Mouse (Mus musculus) spleen, adult 12 weeks (tissue): ENCODE results near the gene Glrx.
"Not testable (repeated sequence)": the region's sequence is repeated elsewhere in the genome, so short reads cannot be mapped to it uniquely, and the experiment has no call there.

Experiments used
- DNase-seq: peaks from one replicate; pipeline ENCODE4 v3.0.0; 2022; ENCODE audit warnings: low spot score

Glrx gene

DNA sequence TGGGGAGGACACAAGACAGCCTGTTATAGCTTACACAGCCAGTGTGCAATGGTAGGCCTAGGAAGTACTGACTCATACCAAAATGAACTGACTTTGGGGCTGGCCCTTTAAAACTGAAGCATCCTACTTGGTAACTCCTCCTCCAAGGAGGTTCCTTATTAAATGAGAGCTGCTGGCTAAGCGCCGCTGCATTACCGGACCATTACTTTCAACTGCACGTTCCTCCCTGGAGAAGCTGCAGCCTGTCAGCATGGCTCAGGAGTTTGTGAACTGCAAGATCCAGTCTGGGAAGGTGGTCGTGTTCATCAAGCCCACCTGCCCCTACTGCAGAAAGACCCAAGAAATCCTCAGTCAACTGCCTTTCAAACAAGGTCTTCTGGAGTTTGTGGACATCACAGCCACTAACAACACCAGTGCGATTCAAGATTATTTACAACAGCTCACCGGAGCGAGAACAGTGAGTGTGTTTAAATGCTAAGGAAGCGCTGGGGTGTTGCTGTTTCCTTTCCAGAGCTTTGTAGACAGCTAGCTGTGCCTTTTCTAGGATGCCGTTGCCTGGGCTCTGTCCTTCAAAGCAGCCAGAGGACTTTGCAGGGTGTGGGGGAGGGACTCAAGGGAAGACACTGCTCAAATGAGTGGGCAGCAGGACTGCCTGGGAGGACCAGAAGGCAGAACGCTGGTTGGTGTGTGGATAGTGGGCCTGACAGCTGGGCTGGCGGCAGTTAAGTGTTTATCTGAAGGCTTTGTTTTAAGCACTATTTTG is at the start of gene Glrx:
Gene Glrx (plus strand): TSS at position 150 of the 763 bp plus-strand sequence.
- DNase-seq: peak; percentile 44

DNA sequence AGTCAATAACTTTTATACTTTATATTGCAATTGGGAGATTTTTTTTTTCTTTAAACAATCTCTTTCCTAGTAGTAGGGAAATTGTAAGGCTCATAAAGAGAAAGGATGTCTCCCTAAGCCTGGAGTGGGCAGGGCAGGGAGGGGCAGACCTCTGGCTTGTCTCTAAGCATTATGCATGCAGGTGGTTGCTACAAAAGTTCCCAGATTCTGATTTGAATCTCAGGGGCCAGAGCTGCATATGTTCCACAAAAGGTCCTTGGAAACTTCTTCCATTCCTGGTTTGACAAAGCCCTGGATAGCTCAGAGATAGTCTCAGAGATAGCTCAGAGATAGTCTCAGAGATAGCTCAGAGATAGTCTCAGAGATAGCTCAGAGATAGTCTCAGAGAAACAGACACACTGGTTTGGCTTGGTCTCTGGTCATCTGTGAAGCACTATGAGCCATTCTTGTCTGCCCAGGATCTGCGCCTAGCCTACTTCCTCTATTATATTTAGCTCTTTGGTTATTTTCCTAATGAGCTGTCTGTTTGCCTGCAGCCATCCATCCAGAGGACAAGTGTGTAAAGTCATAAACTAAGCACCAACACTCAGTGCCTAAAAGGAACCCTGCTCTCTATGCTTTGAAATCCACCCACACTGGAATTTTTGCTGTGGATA is 49.0 kb upstream of the Glrx start:
- DNase-seq: no peak

DNA sequence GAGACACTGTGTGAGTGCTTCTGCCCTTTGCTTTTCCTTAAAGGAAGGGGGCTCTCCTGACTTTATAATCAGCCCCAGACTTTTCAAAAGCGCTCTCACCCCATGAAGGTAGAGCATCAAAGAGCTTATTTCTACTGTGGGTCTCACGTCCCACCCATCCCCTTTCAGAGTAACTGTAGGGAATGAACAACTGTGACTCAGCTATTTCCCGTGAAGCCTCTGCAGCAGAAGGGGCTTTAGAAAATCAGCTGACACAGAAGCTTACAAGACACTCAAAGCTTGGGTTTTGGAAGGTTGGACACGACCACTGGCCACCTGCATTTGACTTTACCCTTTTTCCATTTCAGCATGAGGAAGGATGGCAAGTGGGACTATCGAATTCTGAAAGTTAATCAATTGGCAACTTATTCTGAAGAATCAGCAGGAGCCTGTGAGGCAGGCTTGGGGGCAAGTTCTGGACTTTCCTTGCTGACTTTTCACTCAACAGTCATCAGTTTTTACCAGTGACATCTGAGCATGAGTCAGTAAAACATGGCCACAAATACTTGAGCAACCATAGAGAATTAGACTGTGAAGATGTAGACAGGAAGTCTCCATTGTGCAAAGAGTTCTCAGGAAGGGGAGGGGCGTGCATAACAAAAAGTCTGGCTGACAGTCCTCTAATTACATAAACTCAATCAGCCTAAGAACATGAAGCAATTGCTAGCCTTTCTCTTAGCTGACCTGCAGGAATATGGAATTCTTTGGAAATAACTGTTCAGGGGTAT is 45.6 kb upstream of the Glrx start:
- DNase-seq: no peak

DNA sequence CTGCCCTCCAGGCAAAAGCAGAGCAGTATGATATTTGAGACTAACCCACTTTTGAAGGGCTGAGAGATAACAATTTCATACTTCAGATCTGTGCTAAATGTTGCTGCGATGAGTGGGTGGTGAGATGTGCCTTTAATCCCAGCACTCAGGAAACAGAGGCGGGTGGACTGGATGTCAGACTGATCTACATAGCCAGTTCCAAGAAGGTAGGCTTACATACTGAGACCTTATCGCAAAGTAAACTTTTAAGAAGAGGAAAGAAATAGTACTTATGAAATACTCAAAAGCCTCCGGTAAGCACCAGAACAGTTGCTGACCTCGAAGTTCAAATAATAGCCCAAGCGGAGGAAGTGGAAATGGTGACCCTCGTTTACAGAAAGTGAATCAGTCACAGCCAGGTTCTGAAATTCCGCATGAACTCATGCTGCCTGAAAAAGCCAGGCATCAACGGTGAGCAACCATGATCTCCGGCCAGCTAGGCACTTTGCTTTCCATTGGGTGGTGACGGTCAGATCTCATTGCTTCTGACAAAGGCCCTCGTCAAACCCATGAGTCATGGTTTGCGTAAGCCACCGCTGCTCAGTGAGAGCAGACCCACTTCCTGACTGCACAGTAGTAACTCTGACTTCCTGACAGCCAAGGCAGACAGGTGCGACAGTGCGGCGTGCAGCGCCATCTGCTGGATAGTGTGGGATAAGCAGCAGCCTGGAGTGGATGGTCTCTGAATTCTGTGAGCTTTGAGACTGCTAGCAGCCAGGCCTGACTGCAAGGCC is 42.1 kb upstream of the Glrx start:
- peak; percentile 85 for DNase-seq

GRCm38 (mm10) chr13:75798413-75799302 is 41.0 kb upstream of the Glrx start:
- DNase-seq: no peak

DNA sequence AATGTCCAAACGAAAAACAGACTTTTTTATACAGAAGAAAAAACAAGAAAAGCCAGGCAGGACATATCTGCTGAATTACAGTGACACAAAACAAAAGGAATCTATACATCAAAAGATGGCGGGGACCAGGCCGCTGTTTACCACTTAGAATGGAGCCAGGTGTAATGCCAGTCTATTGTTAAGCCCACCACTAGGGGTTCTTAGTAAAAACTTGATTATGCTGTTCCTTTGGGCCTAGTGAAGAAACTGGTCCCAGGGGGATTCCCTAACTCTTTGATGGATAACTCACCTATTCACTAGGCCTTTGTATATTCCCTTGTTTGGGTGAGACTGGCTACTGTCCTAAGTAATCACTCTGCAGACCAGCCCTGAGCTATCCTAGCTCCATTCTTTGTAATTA is 40.2 kb upstream of the Glrx start:
- DNase-seq: no peak

- no peak for DNase-seq
Observed at GRCm38 (mm10) chr13:75807969-75808368, 31.7 kb upstream of the Glrx start.

GRCm38 (mm10) chr13:75809957-75810356 is 29.7 kb upstream of the Glrx start:
- DNase-seq: no peak

DNA sequence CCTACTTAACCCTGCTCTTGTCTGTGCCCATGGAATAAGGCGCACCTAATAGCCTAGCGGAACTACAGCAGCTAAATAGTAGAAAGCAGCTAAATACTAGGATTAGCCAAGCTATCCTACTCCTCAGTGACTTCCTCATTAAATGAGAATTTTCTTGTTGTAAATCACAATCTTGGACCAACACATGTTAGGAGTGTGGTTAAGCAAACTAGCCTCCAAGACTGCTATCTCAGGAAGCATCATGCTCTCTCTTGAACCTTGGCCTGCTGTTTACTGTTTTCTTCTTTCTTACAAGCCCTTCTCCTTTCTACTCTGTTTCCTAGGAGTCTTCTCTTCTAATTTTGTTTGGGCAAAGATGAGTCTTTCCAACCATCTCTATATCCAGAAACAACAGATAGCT is 22.5 kb upstream of the Glrx start:
- no peak for DNase-seq

GRCm38 (mm10) chr13:75818486-75818885 is 21.2 kb upstream of the Glrx start:
- no peak for DNase-seq

- DNase-seq: no peak
Observed at GRCm38 (mm10) chr13:75818945-75819706, 20.5 kb upstream of the Glrx start.

DNA sequence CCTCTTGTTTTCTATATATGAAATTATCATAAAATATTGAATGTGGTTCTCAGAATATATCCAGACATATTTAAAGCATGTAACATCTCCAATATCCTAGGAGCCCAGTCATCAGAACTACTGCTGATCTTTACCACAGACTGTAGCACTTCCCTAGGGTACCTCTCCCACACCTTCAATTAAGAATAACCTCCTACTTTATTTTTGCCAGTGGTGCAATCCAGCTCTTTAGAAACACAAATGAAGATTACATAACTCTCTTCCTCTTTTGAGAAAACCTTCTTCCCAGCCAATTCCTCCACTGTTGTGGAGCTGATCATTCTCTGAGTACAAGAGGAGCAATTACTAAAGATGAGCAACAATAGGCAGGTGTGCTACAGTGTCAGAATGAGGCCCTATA is 19.8 kb upstream of the Glrx start:
- DNase-seq: no peak

- DNase-seq: not testable (repeated sequence)
Observed at GRCm38 (mm10) chr13:75822366-75822765, 17.3 kb upstream of the Glrx start.

DNA sequence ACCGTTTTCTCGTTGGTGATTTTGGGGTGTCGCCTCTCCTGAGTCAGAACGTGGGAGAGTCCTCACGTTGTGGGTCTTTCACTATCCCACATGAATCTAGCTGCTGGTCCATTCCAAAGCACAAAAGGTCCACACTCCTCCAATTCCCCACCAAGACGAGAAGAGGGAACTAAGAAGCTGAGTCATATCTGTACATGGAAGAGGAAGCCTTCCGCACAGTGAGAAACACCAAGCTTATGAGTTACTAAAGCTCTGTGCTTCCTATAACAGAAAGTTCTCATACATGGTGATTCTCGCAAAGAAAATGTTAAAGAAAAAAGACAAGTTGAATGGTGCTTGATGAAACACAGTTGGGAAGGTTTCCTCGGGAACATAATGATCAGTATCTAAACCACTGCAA is 16.5 kb upstream of the Glrx start:
- no peak for DNase-seq

DNA sequence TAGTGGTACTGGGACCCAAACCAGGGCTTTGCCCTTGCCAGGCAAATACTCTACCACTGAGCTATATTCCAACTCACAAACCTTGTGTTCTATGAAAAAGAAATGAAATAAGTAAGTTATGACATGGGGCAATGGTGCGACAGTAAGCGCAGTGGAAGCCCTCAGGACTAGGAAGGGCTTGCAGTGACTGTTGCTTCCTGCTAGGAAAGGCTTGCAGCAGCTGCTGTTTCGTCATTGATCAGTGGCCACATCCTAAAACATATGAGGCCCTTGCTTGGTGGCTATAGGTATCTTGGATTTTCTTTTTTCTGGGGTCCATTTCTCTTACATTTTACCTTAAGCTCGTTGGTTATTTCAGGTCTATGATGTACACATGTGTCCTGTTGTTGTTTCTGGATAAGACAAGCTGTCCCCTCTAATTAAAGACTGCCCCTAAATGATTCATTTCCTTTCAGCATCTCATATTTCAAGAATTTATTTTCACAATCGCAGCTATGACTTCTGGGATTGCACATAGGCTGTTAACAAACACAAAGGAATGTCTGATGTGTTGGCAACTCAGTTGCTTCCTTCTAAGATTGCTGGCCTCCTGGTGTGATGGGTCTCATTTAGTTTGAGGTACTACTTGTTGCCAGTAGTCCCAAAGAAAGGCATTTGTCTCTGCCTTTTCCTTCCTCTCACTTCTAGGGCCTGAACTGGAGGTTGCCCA is 14.9 kb upstream of the Glrx start:
- DNase-seq: no peak

GRCm38 (mm10) chr13:75825388-75825787 is 14.3 kb upstream of the Glrx start:
- DNase-seq: no peak

- DNase-seq: no peak
Observed at GRCm38 (mm10) chr13:75830708-75831107, 9.0 kb upstream of the Glrx start.

- no peak for DNase-seq
Observed at GRCm38 (mm10) chr13:75831710-75832109, 8.0 kb upstream of the Glrx start.

DNA sequence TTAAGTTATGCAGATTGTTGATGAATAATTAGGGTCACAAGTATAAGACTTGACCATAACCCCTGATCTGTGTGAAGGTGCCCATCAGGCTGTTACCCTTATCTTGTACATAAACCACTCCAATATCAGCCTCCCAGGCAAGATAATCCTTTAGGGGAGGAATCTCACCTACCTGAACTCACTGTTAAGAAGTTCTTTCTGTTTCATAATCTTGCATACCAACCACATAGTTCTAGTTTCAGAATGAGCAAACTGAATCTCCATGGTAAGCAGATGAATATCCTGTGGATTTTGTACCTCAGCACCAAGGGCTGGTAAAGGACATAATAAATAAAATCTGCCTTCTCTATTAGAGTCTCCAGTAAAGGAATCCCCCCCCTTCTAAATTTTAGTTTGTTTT is 7.0 kb upstream of the Glrx start:
- DNase-seq: no peak

GRCm38 (mm10) chr13:75833499-75833898 is 6.2 kb upstream of the Glrx start:
- DNase-seq: no peak
